Mouse (Mus musculus): Measurements from ENCODE around the gene Gm6502. TPM values are rescaled to one million over a fixed set of nuclear protein-coding genes. Genes with fewer than 3 reads are reported as not detected.
"Not testable (repeated sequence)": the region's sequence is repeated elsewhere in the genome, so short reads cannot be mapped to it uniquely, and the experiment has no call there.

The Gm6502 gene
- not detected in 2 replicates for polyA plus RNA-seq (2016; fragmentation: Nextera tagmentation; extraction: Ambion mirVana)

GRCm38 (mm10) chr5:94314135-94314534 is at the start of gene Gm6502:
Gm6502 (plus strand) TSS chr5:94314435.
- H3K4me1 ChIP-seq (replicated peaks); H3K4me2 ChIP-seq; H3K36me3 ChIP-seq; ATAC-seq (ENCODE audit: insufficient number of reproducible peaks, insufficient read depth, low FRiP score, low TSS enrichment, low read depth); H3K27ac ChIP-seq; H3K9me3 ChIP-seq; H3K9ac ChIP-seq (replicated peaks); H3K4me3 ChIP-seq (replicated peaks); H3K27me3 ChIP-seq: not testable (repeated sequence)
- no CpG with 5 or more reads among the region's 2 CpGs for WGBS

GRCm38 (mm10) chr5:94306696-94307095 is 7.5 kb upstream of the Gm6502 start, which contains the start of gene A430089I19Rik:
A430089I19Rik (minus strand) TSS chr5:94306796.
- not testable (repeated sequence) for H3K9ac ChIP-seq (replicated peaks); H3K4me3 ChIP-seq (replicated peaks); H3K27ac ChIP-seq; H3K27me3 ChIP-seq; H3K4me1 ChIP-seq (replicated peaks); H3K4me2 ChIP-seq; H3K9me3 ChIP-seq; H3K36me3 ChIP-seq; ATAC-seq (ENCODE audit: insufficient number of reproducible peaks, insufficient read depth, low FRiP score, low TSS enrichment, low read depth)
- 88% methylated on average over 1 of the region's 1 CpGs for WGBS

- H3K4me1 ChIP-seq (replicated peaks); ATAC-seq (ENCODE audit: insufficient number of reproducible peaks, insufficient read depth, low FRiP score, low TSS enrichment, low read depth); H3K4me3 ChIP-seq (replicated peaks); H3K9ac ChIP-seq (replicated peaks); H3K36me3 ChIP-seq; H3K27me3 ChIP-seq; H3K4me2 ChIP-seq; H3K27ac ChIP-seq; H3K9me3 ChIP-seq: not testable (repeated sequence)
- WGBS, result no CpG with 5 or more reads among the region's 2 CpGs
Measured at GRCm38 (mm10) chr5:94339449-94339848, 25.2 kb downstream of the Gm6502 start, which contains the start of gene AA792892. AA792892 (plus strand) TSS chr5:94339749.

Other genes starting within 250 kb of the Gm6502 start
- gene BC061212, start 243.9 kb upstream of the Gm6502 start, polyA plus RNA-seq (2016; fragmentation: Nextera tagmentation; extraction: Ambion mirVana), result not detected in 2 replicates
- not detected in 2 replicates for gene Gm6351, start 238.1 kb upstream of the Gm6502 start, polyA plus RNA-seq (2016; fragmentation: Nextera tagmentation; extraction: Ambion mirVana)
- gene Gm3106, start 96.4 kb upstream of the Gm6502 start, polyA plus RNA-seq (2016; fragmentation: Nextera tagmentation; extraction: Ambion mirVana), result not detected in 2 replicates
- not detected in 2 replicates for gene A430089I19Rik, start 7.6 kb upstream of the Gm6502 start, polyA plus RNA-seq (2016; fragmentation: Nextera tagmentation; extraction: Ambion mirVana)
- gene AA792892, start 25.3 kb downstream of the Gm6502 start, polyA plus RNA-seq (2016; fragmentation: Nextera tagmentation; extraction: Ambion mirVana), result not detected in 2 replicates
- gene Gm7682, start 131.3 kb downstream of the Gm6502 start, polyA plus RNA-seq (2016; fragmentation: Nextera tagmentation; extraction: Ambion mirVana), result not detected in 2 replicates
- not detected in 2 replicates for gene Gm3139, start 211.9 kb downstream of the Gm6502 start, polyA plus RNA-seq (2016; fragmentation: Nextera tagmentation; extraction: Ambion mirVana)